Mouse (Mus musculus): ENCODE results near the gene Slc25a10.

DNA sequence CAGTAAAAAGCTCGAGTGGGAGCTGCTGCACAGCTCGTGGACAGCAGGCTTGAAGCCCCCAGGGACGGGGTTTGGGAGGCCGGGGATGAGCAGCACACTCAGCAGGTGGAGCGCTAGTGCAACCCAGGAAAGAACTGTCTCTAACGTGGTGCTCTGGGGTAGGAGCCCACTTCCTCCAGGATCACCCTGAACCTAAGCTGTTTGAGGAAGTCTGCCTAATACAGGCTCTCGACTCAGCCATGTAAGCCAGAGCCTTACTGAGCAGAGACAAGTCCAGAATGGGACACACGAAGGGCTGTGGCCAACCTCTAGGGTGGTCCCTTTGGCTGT, 47.3 kb downstream of the Slc25a10 start:
- TF ChIP-seq CTCF (IDR thresholded peaks at IDR 0.05): no peak
- no peak for TF ChIP-seq EP300 (IDR thresholded peaks at IDR 0.05)

Data from lung, postnatal 0 days (tissue).